Mouse (Mus musculus) bone marrow macrophage, adult 2 months (primary cell): ENCODE data around the gene Gm11127. TPM values are rescaled to one million over a fixed set of nuclear protein-coding genes. Genes with fewer than 3 reads are reported as not detected.
"Not testable (repeated sequence)": the region's sequence is repeated elsewhere in the genome, so short reads cannot be mapped to it uniquely, and the experiment has no call there.

Source experiments
- H3K27ac ChIP-seq: 2 replicates; pipeline ENCODE4 v1.5.1; 2012; ENCODE audit warnings: low read depth, low read length; ENCODE audit not compliant: insufficient read depth
- H3K4me1 ChIP-seq: 2 replicates; pipeline ENCODE4 v1.6.1; 2012; ENCODE audit warnings: low read length; ENCODE audit not compliant: control insufficient read depth, insufficient read depth
- H3K4me3 ChIP-seq: 2 replicates; pipeline ENCODE4 v1.5.1; 2012; ENCODE audit warnings: mild to moderate bottlenecking, low read length, moderate library complexity; ENCODE audit not compliant: insufficient read depth
- CTCF ChIP-seq: IDR thresholded peaks from 2 replicates; pipeline ENCODE4 v1.5.1; 2012; ENCODE audit warnings: low read depth, mild to moderate bottlenecking, low read length, moderate library complexity
- POLR2A ChIP-seq: IDR thresholded peaks from 2 replicates; pipeline ENCODE4 v1.6.1; 2012; ENCODE audit warnings: mild to moderate bottlenecking, low read depth, low read length, borderline replicate concordance
- polyA plus RNA-seq: library from polyadenylated mRNA; stranded (reverse); fragments of >200 nt; gene quantifications from 2 replicates; pipeline ENCODE4 v1.2.4, GENCODE M21; 2012; ENCODE audit not compliant: missing spikeins, insufficient read depth, insufficient read length

The Gm11127 gene
- not detected in 2 replicates for polyA plus RNA-seq

- H3K27ac ChIP-seq, H3K4me1 ChIP-seq, H3K4me3 ChIP-seq: not testable (repeated sequence)
Measured at GRCm38 (mm10) chr17:36058362-36058761, at the start of gene Gm11127. Gene Gm11127, minus strand, starts transcription at chr17:36058371.

- not testable (repeated sequence) for H3K4me1 ChIP-seq, H3K27ac ChIP-seq, H3K4me3 ChIP-seq
Measured at GRCm38 (mm10) chr17:36102091-36102490, 43.9 kb upstream of the Gm11127 start.

- not testable (repeated sequence) for H3K4me3 ChIP-seq, H3K4me1 ChIP-seq, H3K27ac ChIP-seq
Measured at GRCm38 (mm10) chr17:36099603-36100002, 41.4 kb upstream of the Gm11127 start.

GRCm38 (mm10) chr17:36093936-36094335, 35.8 kb upstream of the Gm11127 start:
- H3K4me3 ChIP-seq, result no peak overlapping the region
- H3K27ac ChIP-seq, result no peak overlapping the region
- TF ChIP-seq CTCF, result no peak
- TF ChIP-seq POLR2A, result no peak
- H3K4me1 ChIP-seq, result no peaks in the 10 kb centered on the region

GRCm38 (mm10) chr17:36092520-36092919, 34.3 kb upstream of the Gm11127 start:
- not testable (repeated sequence) for H3K27ac ChIP-seq, H3K4me3 ChIP-seq, H3K4me1 ChIP-seq

GRCm38 (mm10) chr17:36091933-36092332, 33.8 kb upstream of the Gm11127 start:
- not testable (repeated sequence) for H3K27ac ChIP-seq

GRCm38 (mm10) chr17:36085976-36086375, 27.8 kb upstream of the Gm11127 start:
- H3K4me3 ChIP-seq, result not testable (repeated sequence)

More at GRCm38 (mm10) chr17:36091933-36092332, 33.8 kb upstream of the Gm11127 start:
- H3K4me3 ChIP-seq, H3K4me1 ChIP-seq: not testable (repeated sequence)

GRCm38 (mm10) chr17:36083870-36084451, 25.8 kb upstream of the Gm11127 start:
- no peaks in the 10 kb centered on the region for H3K4me1 ChIP-seq
- TF ChIP-seq CTCF (no peak), POLR2A (no peak)
- H3K4me3 ChIP-seq, result peak overlapping the region; percentile 79
- no peak overlapping the region for H3K27ac ChIP-seq

More at GRCm38 (mm10) chr17:36085976-36086375, 27.8 kb upstream of the Gm11127 start:
- H3K4me1 ChIP-seq, H3K27ac ChIP-seq: not testable (repeated sequence)

- peak overlapping the region; percentile 79 for H3K4me3 ChIP-seq
- no peak overlapping the region for H3K27ac ChIP-seq
- H3K4me1 ChIP-seq, result no peaks in the 10 kb centered on the region
- TF ChIP-seq CTCF (no peak), POLR2A (no peak)
Measured at GRCm38 (mm10) chr17:36083266-36083869, 25.2 kb upstream of the Gm11127 start.

- H3K4me1 ChIP-seq, H3K27ac ChIP-seq: not testable (repeated sequence)
- peak overlapping the region; percentile 79; the same call in 1 of the 2 replicates for H3K4me3 ChIP-seq
Measured at GRCm38 (mm10) chr17:36082519-36083232, 24.5 kb upstream of the Gm11127 start.

- H3K4me1 ChIP-seq, H3K27ac ChIP-seq, H3K4me3 ChIP-seq: not testable (repeated sequence)
Measured at GRCm38 (mm10) chr17:36081901-36082300, 23.7 kb upstream of the Gm11127 start.
